Mouse (Mus musculus) gastrocnemius, adult 8-10 months (tissue): Measurements from ENCODE around the gene Hepacam2. TPM values are rescaled to one million over a fixed set of nuclear protein-coding genes. Genes with fewer than 3 reads are reported as not detected.
"Not testable (repeated sequence)": the region's sequence is repeated elsewhere in the genome, so short reads cannot be mapped to it uniquely, and the experiment has no call there.

Experiments used
- DNase-seq, 2 experiments: peaks; one replicate each; pipeline ENCODE4 v3.0.0; 2022; ENCODE audit warnings: low spot score in 2 of 2
- total RNA-seq, 4 experiments: library from RNA; stranded (reverse); gene quantifications; 2 replicates each; pipeline ENCODE4 v1.2.4; 2022

The Hepacam2 gene
- total RNA-seq, 4 experiments from 2014 or later = 0.12 to 0.43 (median 0.16) TPM; not detected in 1

- DNase-seq = no peak
These were observed 29.5 kb downstream of the Hepacam2 start for GRCm38 (mm10) chr6:3468627-3469026.

GRCm38 (mm10) chr6:3463594-3463993, 34.5 kb downstream of the Hepacam2 start:
- no peak for DNase-seq

DNA sequence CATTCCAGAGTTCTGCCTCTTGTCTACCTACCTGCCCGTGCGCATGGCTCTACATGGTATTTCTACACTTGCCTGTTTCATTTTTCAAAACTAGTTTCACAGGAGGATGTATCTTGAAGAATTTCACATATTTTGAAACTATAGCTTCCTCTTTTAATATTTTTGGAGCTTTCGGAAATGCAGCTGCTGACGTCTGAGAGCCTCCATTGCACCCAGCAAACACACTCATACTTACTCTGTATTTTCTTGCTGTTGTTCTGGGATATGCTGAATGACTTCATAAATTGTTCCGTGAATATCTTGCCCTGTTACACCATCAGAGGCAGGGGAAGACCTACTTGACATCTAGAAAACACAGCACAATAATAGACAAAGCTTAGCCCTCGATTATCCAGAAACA, 35.1 kb downstream of the Hepacam2 start:
- DNase-seq = no peak

GRCm38 (mm10) chr6:3455944-3456536, 42.1 kb downstream of the Hepacam2 start:
- DNase-seq = no peak

DNA sequence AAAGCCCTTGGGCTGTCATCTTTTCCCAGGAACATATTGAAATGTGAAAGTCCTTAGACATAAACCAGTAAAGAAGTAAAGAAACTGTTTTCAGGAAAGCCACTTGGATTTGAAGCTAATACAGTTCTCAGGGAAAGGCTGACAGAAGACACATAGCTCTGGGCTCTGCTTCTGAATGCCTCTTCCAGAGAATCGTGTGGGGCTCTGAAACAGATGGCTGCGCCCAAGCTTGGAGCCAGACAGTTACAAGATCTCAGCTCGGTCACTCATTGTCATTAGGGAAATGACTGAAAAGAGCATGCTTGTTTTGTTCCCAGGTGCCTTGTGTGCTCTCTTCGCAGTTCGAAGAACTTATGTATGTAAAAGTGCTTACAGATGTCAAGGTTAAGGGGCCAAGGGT, 43.7 kb downstream of the Hepacam2 start:
- DNase-seq = no peak

- DNase-seq = peak; percentile 18 to 24
These were observed 50.7 kb downstream of the Hepacam2 start for GRCm38 (mm10) chr6:3447404-3447803.

GRCm38 (mm10) chr6:3443905-3444304, 54.2 kb downstream of the Hepacam2 start:
- DNase-seq = no peak

DNA sequence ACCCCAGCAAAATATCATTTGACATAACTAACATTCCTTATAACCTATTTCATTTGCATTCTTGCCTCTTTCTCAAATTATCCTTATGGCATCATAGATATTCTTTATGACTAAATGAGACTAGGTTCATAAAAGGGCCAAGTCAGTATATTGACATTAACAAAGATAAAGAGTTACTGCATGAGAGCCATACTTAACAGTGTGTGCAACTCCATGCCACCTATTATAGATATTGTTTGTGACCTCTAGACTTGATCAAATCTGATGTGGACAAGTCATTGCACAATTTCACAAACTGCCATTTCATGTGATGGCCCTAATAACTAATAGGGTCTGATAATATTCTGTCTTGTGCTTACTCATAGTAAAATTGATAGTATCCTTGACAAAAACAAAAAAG, 62.0 kb downstream of the Hepacam2 start:
- no peak for DNase-seq

DNA sequence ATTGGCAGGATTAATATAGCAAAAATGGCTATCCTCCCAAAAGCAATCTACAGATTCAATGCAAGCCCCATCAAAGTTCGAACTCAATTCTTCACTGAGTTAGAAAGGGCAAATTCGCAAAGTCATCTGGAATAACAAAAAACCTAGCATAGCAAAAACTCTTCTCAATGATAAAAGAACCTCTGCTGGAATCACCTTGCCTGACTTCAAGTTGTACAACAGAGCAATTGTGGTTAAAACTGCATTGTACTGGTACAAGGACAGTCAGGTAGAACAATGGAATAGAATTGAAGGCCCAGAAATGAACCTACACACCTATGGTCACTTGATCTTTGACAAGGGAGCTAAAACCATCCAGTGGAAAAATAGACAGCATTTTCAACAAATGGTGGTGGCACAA, 67.1 kb downstream of the Hepacam2 start:
- DNase-seq = not testable (repeated sequence)

DNA sequence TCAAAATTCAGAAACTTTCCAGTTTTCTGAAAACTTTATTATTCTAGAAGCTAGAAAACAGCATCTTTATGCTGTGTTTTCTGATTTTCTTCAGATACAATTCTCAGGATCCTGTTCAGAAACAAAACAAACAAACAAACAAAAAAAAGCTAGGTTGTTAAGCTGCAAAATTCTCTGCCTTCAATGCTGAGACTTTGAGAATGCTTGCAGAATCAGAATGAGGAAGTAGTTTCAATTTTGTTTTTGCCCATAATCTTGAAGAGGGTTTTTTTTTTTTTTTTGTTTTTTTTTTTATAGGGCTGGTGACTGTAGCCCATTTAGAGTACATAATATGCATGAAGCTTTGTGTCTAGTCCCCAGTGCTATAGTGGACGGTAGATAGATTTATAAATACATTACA, 71.1 kb downstream of the Hepacam2 start:
- no peak for DNase-seq

GRCm38 (mm10) chr6:3425333-3425732, 72.8 kb downstream of the Hepacam2 start:
- DNase-seq = not testable (repeated sequence)

- peak in 1 of 2 experiments; percentile 31 for DNase-seq
These were observed 73.4 kb downstream of the Hepacam2 start for GRCm38 (mm10) chr6:3424613-3425277.

Other genes with a start within 250 kb of the Hepacam2 start
- 1 to 10 TPM; 2.4 to 4.3 (median 3.4) TPM for gene Samd9l, start 98.7 kb downstream of the Hepacam2 start, total RNA-seq
- gene Vps50, start 84 bp upstream of the Hepacam2 start, total RNA-seq = 10 to 100 TPM; 20.1 to 24.6 (median 21.3) TPM